Mouse (Mus musculus): Measurements from ENCODE around the gene Scarf2.

Gene Scarf2

DNA sequence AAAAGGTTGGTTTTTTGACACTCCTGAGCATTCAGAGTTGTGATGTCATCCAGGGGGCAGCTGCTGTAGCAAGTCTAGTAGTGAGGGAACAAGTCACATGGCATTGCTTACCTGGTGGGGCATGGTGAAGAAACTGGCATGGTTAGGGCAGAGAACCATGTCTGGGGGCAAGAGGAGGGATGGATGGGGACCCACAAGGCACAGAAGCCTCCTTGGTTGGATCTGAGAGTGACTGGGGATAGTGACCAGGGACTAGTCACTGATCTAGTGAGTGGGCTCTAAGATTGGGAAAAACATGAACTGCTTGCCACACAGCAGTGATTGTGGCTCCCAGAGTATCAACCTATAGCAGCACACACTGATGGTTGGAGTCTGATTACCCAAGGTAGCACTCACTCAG, 2.5 kb downstream of the Scarf2 start:
- no peak for DNase-seq (ENCODE audit: low read depth, low spot score)

DNA sequence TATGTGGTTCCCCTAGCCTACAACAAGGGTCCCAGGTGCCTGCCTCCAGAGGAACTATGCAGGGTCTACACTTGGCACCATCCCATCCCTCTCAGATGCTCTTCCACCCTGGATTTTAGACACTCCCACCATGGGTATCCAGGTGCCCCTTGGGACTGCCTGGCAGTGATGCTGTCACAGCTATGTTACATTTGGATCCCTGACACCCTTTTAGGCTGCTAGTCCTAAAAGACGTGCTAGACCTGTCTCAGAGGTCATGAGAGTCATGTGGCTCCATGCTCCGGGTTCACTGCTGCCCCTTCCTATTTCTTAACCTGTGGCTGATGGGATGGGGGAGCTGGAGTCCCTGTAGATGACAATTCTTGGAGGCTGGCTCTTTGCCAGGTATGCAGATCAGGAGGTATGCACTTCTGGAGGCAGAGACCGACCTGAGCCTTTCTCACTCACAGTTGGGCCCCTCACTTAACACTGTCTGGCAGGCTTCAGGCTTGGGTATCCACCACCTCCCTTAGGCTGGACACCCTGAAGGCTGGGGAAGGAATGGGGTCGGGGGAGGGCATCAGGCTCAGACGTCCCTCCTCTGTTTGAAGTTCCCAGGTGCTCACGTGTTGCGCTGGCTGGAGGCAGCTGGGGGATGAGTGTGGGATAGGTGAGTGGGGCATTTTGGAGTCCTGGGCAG, 4.8 kb downstream of the Scarf2 start:
- no peak for DNase-seq (ENCODE audit: low read depth, low spot score)

DNA sequence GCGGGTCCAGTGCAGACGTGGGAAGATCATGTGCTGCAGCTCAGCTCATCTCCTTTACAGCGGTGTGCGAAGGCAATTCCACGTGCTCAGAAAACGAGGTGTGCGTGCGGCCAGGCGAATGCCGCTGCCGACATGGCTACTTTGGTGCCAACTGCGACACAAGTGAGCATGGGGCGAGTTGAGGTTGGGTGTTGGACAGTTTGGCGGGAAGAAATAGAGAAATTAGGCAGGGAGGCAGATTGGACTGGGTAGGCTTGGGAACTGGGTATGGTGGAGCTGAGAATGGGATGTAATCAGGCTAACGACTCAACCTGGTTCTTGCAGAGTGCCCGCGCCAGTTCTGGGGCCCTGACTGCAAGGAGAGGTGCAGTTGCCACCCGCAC, 5.4 kb downstream of the Scarf2 start:
- no peak for DNase-seq (ENCODE audit: low read depth, low spot score)

DNA sequence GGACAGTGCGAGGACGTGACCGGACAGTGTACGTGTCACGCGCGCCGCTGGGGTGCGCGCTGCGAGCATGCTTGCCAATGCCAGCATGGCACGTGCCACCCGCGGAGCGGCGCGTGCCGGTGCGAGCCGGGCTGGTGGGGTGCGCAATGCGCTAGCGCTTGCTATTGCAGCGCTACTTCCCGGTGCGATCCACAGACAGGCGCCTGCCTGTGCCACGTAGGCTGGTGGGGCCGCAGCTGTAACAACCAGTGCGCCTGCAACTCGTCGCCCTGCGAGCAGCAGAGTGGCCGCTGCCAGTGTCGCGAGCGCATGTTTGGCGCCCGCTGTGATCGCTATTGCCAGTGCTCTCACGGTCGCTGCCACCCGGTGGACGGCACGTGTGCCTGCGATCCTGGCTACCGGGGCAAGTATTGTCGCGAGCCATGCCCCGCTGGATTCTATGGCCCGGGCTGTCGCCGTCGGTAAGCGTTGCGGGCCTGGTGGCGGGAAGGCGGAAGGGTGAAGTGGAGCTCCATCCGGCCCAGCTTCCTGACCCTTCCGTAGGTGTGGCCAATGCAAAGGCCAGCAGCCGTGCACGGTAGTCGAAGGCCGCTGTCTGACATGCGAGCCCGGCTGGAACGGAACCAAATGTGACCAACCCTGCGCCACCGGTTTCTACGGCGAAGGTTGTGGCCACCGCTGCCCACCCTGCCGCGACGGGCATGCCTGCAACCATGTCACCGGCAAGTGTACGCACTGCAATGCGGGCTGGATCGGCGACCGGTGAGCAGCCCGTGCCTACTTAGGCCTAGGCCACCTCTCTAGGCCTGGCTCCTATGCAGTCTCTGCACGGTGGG, 6.0 kb downstream of the Scarf2 start:
- DNase-seq (ENCODE audit: low read depth, low spot score), result no peak

DNA sequence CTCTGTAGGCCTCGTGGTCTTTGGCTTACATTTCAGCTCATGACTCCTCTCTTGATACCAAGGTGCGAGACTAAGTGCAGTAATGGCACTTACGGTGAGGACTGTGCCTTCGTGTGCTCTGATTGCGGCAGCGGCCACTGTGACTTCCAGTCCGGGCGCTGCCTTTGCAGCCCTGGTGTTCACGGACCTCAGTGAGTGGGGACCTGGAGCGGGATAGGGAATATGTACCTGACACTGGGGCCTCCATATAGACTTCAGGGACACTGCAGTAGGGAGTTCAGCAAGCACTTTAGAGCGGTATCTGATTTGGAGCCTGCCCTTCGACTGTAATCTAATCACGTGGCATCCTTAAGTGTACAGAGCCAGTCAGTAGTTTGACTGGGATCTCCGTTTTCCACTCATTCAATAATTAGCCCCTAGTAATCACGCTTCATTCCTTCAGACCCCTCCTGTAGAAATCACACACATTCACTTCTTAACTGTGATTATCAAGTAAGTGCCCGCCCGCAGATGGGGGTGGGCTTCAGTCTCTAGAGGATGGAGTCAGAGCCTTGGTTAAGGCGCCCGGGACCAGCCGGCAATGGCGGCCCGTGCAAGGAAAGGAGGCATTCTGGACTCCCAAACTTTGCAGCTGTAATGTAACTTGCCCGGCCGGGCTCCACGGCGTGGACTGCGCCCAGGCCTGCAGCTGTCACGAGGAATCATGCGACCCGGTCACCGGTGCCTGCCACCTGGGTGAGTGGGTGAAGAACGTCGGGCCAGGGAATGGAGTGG, 6.8 kb downstream of the Scarf2 start:
- DNase-seq (ENCODE audit: low read depth, low spot score), result no peak

DNA sequence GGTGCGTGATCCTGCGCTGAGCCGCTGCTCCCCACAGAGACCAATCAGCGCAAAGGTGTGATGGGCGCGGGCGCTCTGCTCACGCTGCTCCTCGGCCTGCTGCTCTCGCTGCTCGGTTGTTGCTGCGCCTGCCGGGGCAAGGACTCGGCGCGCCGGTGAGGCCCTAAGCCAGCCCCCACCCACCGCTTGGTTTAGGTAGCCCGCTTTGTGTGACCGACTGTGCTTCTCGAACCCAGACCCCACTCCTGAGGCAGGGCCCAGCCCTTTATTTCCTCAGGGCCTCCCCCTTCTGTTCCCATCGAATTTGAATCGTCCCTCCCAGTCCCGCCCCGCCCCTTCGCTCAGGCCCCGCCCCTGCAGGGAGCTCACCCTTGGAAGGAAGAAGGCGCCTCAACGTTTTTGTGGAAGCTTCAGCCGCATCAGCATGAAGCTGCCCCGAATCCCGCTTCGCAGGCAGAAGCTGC, 7.4 kb downstream of the Scarf2 start:
- DNase-seq (ENCODE audit: low read depth, low spot score), result no peak

DNA sequence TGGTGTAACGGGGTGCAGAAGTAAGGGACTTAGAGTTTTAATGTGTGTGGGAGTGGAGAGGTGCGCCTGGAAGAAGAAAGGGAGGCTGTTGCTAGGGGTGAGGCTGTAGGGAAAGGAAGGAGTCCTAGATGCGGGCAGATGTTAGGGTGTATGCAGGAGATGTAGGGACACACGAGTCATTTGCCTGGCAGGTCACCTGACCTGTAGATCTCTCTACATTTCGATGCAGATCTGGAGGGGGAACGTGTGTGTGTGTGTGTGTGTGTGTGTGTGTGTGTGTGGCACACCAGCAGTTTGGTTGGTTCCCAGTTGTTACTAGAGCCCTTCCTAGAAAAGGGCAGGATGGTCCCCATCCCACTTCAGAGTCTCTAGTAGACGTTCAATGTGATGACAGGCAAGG, 7.9 kb downstream of the Scarf2 start:
- DNase-seq (ENCODE audit: low read depth, low spot score), result no peak

DNA sequence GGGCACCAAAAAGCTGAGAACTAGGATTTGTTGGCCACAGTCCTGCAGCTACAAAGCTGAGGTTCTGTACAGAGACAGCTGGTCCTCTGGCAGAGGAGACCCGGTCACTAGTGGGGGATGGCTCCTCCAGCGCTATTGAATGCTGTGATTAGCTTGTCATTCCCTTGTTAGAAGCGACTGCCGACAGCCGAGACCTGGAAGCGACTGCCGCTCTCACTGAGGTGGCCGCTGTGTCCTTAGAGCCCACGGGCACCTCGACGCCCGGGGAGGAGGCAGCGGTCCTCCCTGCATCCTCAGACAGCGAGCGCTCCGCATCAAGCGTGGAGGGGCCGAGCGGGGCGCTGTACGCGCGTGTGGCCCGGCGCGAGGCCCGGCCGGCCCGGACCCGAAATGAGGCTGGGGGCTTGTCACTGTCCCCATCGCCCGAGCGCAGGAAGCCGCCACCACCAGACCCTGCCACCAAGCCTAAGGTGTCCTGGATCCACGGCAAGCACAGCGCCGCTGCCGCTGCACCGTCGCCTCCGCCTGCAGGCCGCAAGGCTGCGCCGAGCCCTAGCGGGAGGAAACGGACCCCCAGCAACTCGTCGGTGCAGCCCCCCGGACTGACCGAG, 9.6 kb downstream of the Scarf2 start:
- DNase-seq (ENCODE audit: low read depth, low spot score), result no peak

DNA sequence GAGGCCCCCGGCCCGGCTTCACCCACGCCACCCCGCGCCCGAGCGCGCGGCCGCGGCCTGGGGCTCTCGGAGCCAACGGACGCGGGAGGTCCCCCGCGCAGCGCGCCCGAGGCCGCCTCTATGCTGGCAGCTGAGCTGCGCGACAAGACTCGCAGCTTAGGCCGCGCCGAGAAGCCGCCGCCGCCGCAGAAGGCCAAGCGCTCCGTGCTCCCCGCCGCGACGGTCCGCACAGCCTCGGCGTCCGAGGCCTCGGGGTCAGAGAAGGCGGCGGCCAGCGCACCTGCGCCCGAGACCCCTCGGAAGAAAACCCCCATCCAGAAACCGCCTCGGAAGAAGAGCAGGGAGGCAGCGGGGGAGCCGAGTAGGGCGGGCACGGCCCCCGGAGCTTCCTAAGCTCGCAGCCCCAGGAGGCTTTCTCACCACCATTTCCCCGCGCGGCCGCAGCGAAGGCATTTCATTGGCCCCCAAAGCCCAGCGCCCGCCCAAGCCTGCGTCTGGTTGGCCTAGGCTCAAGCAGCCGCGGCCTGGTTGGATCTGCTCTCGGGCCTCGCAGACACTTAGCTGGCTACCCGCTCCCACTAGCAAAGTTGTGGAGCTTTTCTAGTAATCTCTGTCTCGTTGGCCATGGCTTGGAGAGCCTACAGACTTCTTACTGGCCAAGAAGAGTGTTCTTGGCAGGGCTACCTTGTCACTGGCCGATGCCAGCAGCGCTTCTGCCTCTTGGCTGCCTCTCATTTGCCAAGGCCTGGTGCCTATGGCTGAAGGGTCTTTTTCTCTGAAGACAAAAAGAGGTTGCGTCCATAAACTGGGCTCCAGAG, 10.3 kb downstream of the Scarf2 start:
- DNase-seq (ENCODE audit: low read depth, low spot score), result peak; percentile 85

DNA sequence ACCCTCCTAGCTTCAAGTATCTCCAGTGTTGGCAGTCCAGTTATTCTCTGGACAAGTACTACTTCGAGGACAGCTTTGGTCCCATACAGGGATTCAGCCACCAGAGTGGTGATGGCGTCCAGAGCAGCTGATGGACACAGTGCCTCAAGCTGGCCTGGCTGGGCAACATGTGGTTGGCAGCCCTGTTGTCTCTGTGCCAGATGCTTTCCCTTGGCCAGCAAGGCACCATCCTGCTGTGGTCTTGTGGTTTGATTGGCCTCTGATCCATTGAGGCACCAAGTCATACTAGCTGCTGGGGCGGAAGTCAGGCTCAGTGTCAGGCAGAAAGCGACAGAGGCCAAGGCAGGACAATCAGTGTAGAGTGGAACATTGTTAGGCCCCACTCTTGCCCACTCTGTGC, 12.0 kb downstream of the Scarf2 start:
- DNase-seq (ENCODE audit: low read depth, low spot score), result no peak

DNA sequence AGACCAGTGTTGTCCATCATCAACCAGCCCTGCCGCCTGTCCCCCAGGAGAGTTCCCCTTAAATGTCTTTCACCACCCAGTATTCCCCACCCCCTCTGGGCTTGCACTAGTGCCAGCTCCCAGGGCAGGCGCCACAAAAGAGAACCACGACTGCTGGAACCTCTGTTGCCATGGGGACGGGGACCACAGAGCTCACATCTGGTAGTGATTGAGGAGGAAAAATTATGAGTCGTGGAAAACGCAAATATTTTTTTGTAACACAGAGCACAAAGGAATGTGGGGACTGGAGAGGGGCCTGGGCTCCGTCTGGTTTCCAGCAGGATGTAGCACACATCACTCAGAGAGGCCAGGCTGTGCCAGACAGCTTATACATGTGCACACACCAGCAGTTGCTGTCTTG, 12.6 kb downstream of the Scarf2 start:
- DNase-seq (ENCODE audit: low read depth, low spot score), result no peak

DNA sequence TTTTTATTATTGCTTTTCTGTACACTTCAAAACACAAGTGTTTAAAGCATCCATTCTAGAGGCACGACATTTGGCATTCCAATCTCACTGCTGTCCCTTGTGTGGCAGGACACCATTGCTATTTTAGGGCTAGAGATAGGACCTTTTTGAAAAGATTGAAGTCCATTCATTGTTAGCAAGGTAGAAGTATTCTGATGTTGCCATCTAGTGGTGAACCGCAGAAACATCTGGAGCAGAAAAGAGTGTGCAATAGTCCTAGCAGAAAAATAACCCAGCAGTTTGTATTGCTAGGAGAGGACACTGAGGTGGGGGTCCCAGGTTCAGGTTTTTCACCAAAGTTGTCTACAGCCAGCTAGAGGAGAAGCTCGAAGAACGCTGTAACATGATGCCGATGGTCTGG, 15.0 kb downstream of the Scarf2 start:
- DNase-seq (ENCODE audit: low read depth, low spot score), result no peak

DNA sequence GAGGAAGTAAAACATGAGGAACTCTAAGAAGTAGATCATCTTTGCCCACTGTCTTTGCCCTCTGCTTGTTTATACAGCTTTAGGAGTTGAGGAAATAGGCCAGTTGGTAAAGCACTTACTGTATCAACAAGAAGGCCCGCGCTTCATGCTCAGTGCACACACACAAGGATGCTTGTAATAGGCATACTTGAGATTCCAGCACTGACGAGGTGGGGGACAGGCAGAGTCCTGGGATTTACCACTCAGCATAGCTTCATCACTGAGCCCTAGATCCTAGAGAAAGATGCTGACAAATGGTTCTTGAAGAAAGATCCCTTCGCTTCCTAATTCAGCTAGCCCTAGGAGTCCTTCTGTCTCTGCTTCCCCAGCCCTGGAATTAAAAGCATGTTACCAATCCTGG, 16.1 kb downstream of the Scarf2 start:
- DNase-seq (ENCODE audit: low read depth, low spot score), result no peak

DNA sequence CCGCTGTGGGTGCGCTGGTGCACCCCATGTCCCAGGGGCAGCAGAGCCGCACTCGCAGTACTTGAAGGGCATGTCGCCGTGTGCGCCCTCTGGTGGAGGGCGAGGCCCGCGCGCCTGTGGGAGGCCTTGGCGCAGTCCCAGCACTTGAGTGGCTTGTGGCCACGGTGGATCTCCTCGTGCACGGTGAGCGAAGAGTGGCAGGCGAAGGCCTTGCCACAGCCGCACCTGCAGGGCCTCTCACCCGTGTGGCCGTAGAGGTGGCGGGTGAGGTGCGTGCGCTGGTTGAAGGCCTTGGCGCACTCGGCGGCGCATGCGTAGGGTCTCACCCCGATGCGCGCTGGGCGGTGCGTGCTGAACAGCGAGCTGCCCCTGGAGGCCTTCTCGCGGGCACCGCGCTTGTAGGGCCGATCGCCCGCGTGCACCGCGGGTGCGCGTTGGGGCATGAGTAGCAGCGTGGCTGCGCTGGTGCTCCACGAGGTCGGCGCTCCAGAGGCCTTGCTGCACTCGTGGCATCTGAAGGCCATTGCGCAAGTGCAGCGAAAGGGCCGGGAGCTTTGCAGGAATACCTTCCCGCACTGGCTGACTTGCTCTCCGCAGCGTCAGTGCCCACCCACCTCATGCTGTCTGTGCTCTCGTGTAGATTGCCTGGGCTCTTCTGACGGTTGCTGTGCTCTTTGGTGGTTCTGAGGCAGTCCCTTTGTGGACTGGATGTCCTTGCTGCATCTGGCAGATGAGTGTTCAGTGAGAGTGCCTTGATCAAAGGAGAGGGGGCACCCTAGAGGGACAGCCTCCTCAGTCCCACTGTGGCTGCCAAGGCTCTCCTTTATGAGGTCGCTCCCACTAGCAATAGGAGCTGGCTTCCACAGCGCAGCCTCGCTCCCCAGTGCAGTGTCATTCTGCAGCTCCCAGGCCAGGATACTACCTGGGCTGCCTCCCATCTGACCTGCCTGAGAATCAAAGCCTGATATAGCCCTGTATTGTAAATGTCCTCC, 18.6 kb downstream of the Scarf2 start:
- no peak for DNase-seq (ENCODE audit: low read depth, low spot score)

DNA sequence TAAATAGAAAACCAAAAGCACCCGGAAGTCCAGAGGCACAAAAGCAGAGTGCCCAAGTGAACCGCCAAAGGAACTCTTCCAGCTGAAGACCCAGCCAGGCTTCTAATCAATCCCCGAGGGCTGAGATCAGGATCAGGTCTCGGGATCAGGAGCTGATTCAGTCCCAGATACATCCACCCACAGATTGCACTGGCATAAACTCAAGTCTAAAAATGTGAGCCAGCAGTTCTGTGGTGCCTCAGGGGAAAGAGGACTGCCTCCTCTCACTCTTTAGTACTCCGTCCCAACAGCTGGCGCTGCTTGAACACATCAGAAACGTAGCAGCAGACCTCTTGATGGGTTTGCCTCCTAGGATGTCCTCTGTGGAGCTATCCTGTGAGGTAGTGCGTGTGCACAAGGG, 19.4 kb downstream of the Scarf2 start:
- no peak for DNase-seq (ENCODE audit: low read depth, low spot score)

DNA sequence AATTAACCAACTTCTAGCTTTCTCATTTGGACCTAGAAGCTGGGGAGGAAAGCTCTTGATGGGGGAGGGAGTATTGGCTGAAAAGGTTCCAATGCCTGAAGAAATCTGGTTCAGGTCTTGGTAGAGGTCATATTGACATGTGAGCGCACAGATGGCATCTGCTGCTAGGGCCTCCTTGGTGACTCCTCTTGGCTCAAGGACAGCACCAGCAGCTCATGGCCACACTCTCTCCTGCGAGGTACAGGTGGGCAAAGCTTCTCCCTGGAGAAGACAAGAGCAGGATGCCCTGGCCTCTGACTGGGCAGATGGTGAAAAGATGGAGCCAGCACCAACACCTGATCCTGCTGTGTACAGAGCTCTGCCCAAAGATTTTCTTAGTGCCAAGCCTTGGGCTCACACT, 29.4 kb downstream of the Scarf2 start:
- DNase-seq (ENCODE audit: low read depth, low spot score), result no peak

DNA sequence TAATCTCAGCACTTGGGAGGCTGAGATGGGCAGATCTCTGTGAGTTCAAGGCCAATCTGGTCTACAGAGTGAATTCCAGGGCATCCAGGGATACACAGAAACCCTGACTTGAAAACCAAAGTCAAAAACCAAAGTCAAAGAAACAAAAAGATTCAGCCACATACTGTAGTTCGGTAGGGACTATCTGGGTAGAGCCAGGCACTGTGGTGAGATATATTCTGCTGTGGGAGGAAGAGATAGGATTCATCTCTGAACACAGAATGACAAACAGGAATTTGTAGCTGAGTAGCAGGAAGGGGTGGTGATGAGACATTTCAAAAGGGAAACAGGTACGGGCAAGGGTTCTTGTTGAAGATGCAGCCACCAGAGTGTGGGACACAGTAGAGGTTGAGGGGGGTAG, 31.1 kb downstream of the Scarf2 start:
- DNase-seq (ENCODE audit: low read depth, low spot score), result no peak

DNA sequence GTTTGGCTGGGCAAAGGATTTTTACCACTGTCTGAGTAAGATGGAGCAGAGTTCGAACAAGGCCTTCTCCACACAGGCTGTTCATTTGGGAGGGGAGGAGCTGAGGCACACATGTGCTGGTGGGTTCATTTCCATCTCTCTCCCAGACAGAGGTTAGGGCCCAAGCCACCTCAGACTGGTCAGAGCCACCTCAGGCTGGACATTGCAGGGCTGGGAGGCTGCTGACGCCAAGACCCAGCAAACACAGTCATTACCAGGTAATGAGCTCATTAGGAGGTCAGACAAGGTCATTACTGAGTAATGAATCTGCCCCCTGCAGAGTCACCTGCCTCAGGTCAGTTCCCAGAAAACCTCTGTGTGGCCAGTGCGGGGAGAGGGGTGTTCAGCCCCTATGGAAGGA, 31.8 kb downstream of the Scarf2 start:
- no peak for DNase-seq (ENCODE audit: low read depth, low spot score)

DNA sequence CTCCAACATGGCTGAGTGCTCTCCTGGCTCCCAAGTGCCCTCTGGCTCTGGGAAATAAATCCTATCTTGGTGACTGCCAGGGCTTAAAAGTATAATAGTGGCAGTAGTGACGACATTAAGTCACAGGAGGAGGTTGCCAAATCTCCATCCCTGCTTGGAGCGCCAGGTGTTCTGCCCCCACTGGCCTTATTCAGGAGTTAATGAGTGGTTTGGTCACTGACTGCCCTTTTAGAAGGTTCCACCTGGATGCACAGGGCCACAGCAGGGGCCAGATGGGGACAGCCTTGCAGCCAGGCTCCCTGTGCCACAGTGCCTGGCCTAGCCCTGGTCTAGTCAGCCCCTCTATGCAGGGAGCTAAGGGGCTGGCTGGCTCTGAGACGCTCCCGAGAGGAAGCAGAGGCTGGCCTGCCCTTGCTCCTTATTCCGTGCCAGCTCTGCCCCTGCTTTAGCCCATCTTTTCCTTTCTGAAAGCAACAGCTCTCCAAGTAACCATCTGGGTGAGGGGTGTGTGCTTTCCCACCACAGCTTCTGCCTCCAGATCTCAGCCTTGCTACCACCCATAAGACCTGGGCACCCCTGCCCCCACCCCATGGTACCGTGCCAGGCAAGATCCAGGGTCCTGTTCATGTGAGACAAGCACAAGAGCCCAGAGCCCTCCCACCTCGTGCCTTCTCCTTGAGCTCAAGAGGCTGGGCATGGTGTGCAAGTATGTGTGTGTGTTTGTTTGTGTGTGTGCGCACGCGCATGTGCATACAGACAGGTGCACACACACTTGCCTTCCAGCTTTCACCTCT, 33.5 kb downstream of the Scarf2 start:
- DNase-seq (ENCODE audit: low read depth, low spot score), result no peak

Data from telencephalon, adult 2 months (tissue).